Comparison of ENCODE assay signal across 19 mouse cellular contexts in genomic region chr17:35187345-35187744, GRCm38 (mm10). TPM values are rescaled to one million over a fixed set of nuclear protein-coding genes. Genes with fewer than 3 reads are reported as not detected.
DNase-seq lines count a peak whose midpoint lies in the region; ATAC-seq and TF ChIP-seq lines count a peak whose summit lies in the region.
"Had no signal": no experiment of that assay in that cellular context is flagged by ENCODE, and none has a peak within 500 bp of the region (broad histone marks: within the 10 kb centered on the region; RNA-seq: fewer than 3 reads in every experiment).

No protein-coding gene starts in this region.

- no peaks in the 10 kb centered on the region for H3K9me3 ChIP-seq in limb, embryonic 12.5 days
- no peaks in the 10 kb centered on the region for H3K9me3 ChIP-seq in limb, embryonic 10.5 days (replicated peaks)
- H3K9me3 ChIP-seq in ES-E14 (ENCODE audit: control insufficient read depth, insufficient read depth, low read depth, low read length) = no peaks in the 10 kb centered on the region
- H3K9me3 ChIP-seq: forebrain, embryonic 15.5 days; heart, embryonic 10.5 days; lung, embryonic 15.5 days had no signal

- H3K27ac ChIP-seq in limb, embryonic 12.5 days = peak overlapping the region; percentile 56; the same call in 1 of the 2 replicates
- H3K27ac ChIP-seq in limb, embryonic 10.5 days = no peak overlapping the region
- H3K27ac ChIP-seq in ES-E14 (ENCODE audit: insufficient read depth, low read depth, low read length, poor library complexity, severe bottlenecking) (peak overlapping the region; percentile 91; the same call in 1 of the 2 replicates), macrophage (peak overlapping the region; percentile 96)

- no peak overlapping the region for H3K9ac ChIP-seq in limb, embryonic 12.5 days (replicated peaks)
- no peak overlapping the region for H3K9ac ChIP-seq in ES-E14 (ENCODE audit: insufficient read depth, low read depth, low read length, poor library complexity, severe bottlenecking)
- H3K9ac ChIP-seq: lung, embryonic 15.5 days had no signal

- no peaks in the 10 kb centered on the region for H3K36me3 ChIP-seq in limb, embryonic 12.5 days
- no peaks in the 10 kb centered on the region for H3K36me3 ChIP-seq in limb, embryonic 10.5 days
- H3K36me3 ChIP-seq in ES-E14 (ENCODE audit: control insufficient read depth, insufficient read depth, low read length, poor library complexity, severe bottlenecking) (no peaks in the 10 kb centered on the region), macrophage (ENCODE audit: inconsistent target) (peaks cover 12% of the 10 kb centered on the region; the same call in 1 of the 2 replicates)
- H3K36me3 ChIP-seq: forebrain, embryonic 15.5 days; heart, embryonic 10.5 days; lung, embryonic 15.5 days had no signal

- H3K79me2 ChIP-seq in macrophage (ENCODE audit: inconsistent target) = peaks cover 30% of the 10 kb centered on the region

- in situ Hi-C loops in ES-E14 (cut with MboI; ENCODE audit: low sequenced_read_pairs in 2 of 2, unreplicated experiment in 2 of 2) = no loop called here

- H3K4me3 ChIP-seq in limb, embryonic 12.5 days (replicated peaks) = no peak overlapping the region
- H3K4me3 ChIP-seq in limb, embryonic 10.5 days = no peak overlapping the region
- H3K4me3 ChIP-seq in ES-E14 (ENCODE audit: insufficient read depth in 1 of 2, low read depth in 1 of 2, low read length in 2 of 2, poor library complexity in 1 of 2, severe bottlenecking in 1 of 2) (no peak overlapping the region), macrophage (ENCODE audit: inconsistent target) (peak overlapping the region; percentile 61)

- no peak for ATAC-seq in limb, embryonic 12.5 days (ENCODE audit: insufficient number of reproducible peaks, insufficient read depth, low FRiP score, low TSS enrichment, low read depth)

- H3K4me1 ChIP-seq in limb, embryonic 12.5 days (replicated peaks) = 0 out of 2 replicates have a peak, but pooled peaks cover 8% of the 10 kb centered on the region
- peaks cover 14% of the 10 kb centered on the region for H3K4me1 ChIP-seq in limb, embryonic 10.5 days
- peaks cover 7 to 33% of the 10 kb centered on the region in 2 experiments for H3K4me1 ChIP-seq in ES-E14 (ENCODE audit: control insufficient read depth in 2 of 2, insufficient read depth in 2 of 2, low read length in 2 of 2, poor library complexity in 1 of 2)

- whole genome bisulfite sequencing in limb, embryonic 12.5 days = 66% methylated on average over 4 of the region's 4 CpGs
- 79% methylated on average over 4 of the region's 4 CpGs for WGBS in limb, embryonic 10.5 days
- WGBS in macrophage (ENCODE audit: missing documents) = 41% methylated on average over 4 of the region's 4 CpGs

- no peak for DNase-seq in limb, embryonic 10.5 days (ENCODE audit: low spot score)
- no peak for DNase-seq in ES-E14 (ENCODE audit: low read depth, low spot score)
- DNase-seq in induced T-regulatory cell, adult 2 months (ENCODE audit: low read depth) = peak; percentile 58
- no peak for DNase-seq in adrenal gland, adult 18-20 months (ENCODE audit: low spot score in 2 of 2)
- DNase-seq in left cerebral cortex, adult 8-10 months (ENCODE audit: low spot score in 2 of 2) = no peak
- DNase-seq: cerebellum, adult 8-10 months; gastrocnemius, postnatal 10 days; kidney, adult 11 months; kidney, postnatal 14 days had no signal

- H3K27me3 ChIP-seq in limb, embryonic 12.5 days = no peaks in the 10 kb centered on the region
- H3K27me3 ChIP-seq in limb, embryonic 10.5 days (ENCODE audit: low read depth, poor library complexity, severe bottlenecking) = no peaks in the 10 kb centered on the region
- H3K27me3 ChIP-seq: forebrain, embryonic 15.5 days; lung, embryonic 15.5 days had no signal

- H3K4me2 ChIP-seq in limb, embryonic 12.5 days = no peak overlapping the region

TF ChIP-seq in ES-E14, 5 proteins besides CTCF, POLR2A, EP300 and RAD21:
- TF ChIP-seq CHD2 (IDR thresholded peaks at IDR 0.05; ENCODE audit: low read depth, low read length) = no peak
- TF ChIP-seq HCFC1 (IDR thresholded peaks at IDR 0.05; ENCODE audit: borderline replicate concordance, insufficient read depth, low read length) = no peak
- TF ChIP-seq ZNF384 (IDR thresholded peaks at IDR 0.05; ENCODE audit: low read depth, low read length) = no peak
- TF ChIP-seq ZC3H11A (IDR thresholded peaks at IDR 0.05; ENCODE audit: borderline replicate concordance, low read depth, low read length) = no peak
- no peak for TF ChIP-seq MAFK (IDR thresholded peaks at IDR 0.05; ENCODE audit: insufficient read depth, low read depth, low read length)

RNA-seq across cellular contexts. Expression of gene Lst1, which starts 0.9 kb away (rescaled TPM):
- polyA plus RNA-seq in limb, embryonic 12.5 days (2016; fragmentation: Nextera tagmentation; extraction: Ambion mirVana) = 5.6 and 6.0 TPM in 2 replicates
- 1.6 and 2.0 TPM in 2 replicates for polyA plus RNA-seq in limb, embryonic 10.5 days (2016; fragmentation: Nextera tagmentation; extraction: Ambion mirVana)
- 2.6 and 2.7 TPM in 2 replicates for total RNA-seq in ES-E14 (2012; rRNA removed)
- total RNA-seq in macrophage (2018; cell fraction: chromatin; rRNA removed) = 100 to 1,000 TPM in 3 of 26 experiments, 10 to 100 TPM in 17, 1 to 10 TPM in 6; 7.2 to 129 (median 31.9) TPM
- total RNA-seq in macrophage (2018; cell fraction: cytosol; rRNA removed) = 1,000 to 10,000 TPM in 13 of 26 experiments, 100 to 1,000 TPM in 13; 409 to 1,694 (median 933) TPM
- 100 to 1,000 TPM in 15 of 26 experiments, 10 to 100 TPM in 11; 34.2 to 556 (median 207) TPM for total RNA-seq in macrophage (2018; cell fraction: nucleus; rRNA removed)
- polyA plus RNA-seq in macrophage (2018) = 322 to 615 TPM (median 449 TPM) in 3 replicates
- total RNA-seq in adrenal gland, adult 18-20 months (2021) = 1 to 10 TPM; 3.5 to 4.1 TPM
- 10 to 100 TPM in 1 of 4 experiments, 1 to 10 TPM in 3; 6.5 to 10.1 (median 7.9) TPM for total RNA-seq in left cerebral cortex, adult 8-10 months (2022)
- total RNA-seq: megakaryocyte-erythroid progenitor cell, adult 5-6 weeks had no signal

RNA-seq across cellular contexts. Expression of gene Ltb, which starts 6.9 kb away (rescaled TPM):
- polyA plus RNA-seq in limb, embryonic 12.5 days (2016; fragmentation: Nextera tagmentation; extraction: Ambion mirVana) = 0.49 and 0.64 TPM in 2 replicates
- polyA plus RNA-seq in limb, embryonic 10.5 days (2016; fragmentation: Nextera tagmentation; extraction: Ambion mirVana) = 0.38 and 0.45 TPM in 2 replicates
- 10.1 and 19.6 TPM in 2 replicates for total RNA-seq in ES-E14 (2012; rRNA removed)
- 1 to 10 TPM in 14 of 26 experiments, under 1 TPM in 6, not detected in 6; 0.62 to 2.6 (median 1.3) TPM for total RNA-seq in macrophage (2018; cell fraction: chromatin; rRNA removed)
- 1 to 10 TPM in 10 of 26 experiments, under 1 TPM in 16; 0.23 to 2.1 (median 0.84) TPM for total RNA-seq in macrophage (2018; cell fraction: cytosol; rRNA removed)
- 1 to 10 TPM in 16 of 26 experiments, under 1 TPM in 8, not detected in 2; 0.70 to 3.0 (median 1.2) TPM for total RNA-seq in macrophage (2018; cell fraction: nucleus; rRNA removed)
- polyA plus RNA-seq in macrophage (2018) = 0.33 to 0.50 TPM (median 0.48 TPM) in 3 replicates
- 1 to 10 TPM; 2.0 to 6.5 TPM for total RNA-seq in adrenal gland, adult 18-20 months (2021)
- total RNA-seq in left cerebral cortex, adult 8-10 months (2022) = 1 to 10 TPM in 3 of 4 experiments, not detected in 1; 1.0 to 1.6 (median 1.2) TPM

RNA-seq across cellular contexts. Expression of gene Aif1, which starts 11.5 kb away (rescaled TPM):
- polyA plus RNA-seq in limb, embryonic 12.5 days (2016; fragmentation: Nextera tagmentation; extraction: Ambion mirVana) = 4.7 and 4.9 TPM in 2 replicates
- 1.5 and 1.8 TPM in 2 replicates for polyA plus RNA-seq in limb, embryonic 10.5 days (2016; fragmentation: Nextera tagmentation; extraction: Ambion mirVana)
- total RNA-seq in ES-E14 (2012; rRNA removed) = not detected in 2 replicates
- total RNA-seq in macrophage (2018; cell fraction: chromatin; rRNA removed) = 100 to 1,000 TPM in 11 of 26 experiments, 10 to 100 TPM in 15; 11.5 to 316 (median 77.8) TPM
- total RNA-seq in macrophage (2018; cell fraction: cytosol; rRNA removed) = 1,000 to 10,000 TPM in 13 of 26 experiments, 100 to 1,000 TPM in 13; 164 to 1,883 (median 706) TPM
- total RNA-seq in macrophage (2018; cell fraction: nucleus; rRNA removed) = 100 to 1,000 TPM in 14 of 26 experiments, 10 to 100 TPM in 12; 31.3 to 783 (median 198) TPM
- polyA plus RNA-seq in macrophage (2018) = 231 to 253 TPM (median 243 TPM) in 3 replicates
- 10 to 100 TPM in 1 of 2 experiments, 1 to 10 TPM in 1; 6.1 to 11.2 TPM for total RNA-seq in adrenal gland, adult 18-20 months (2021)
- 10 to 100 TPM; 11.2 to 30.3 (median 17.4) TPM for total RNA-seq in left cerebral cortex, adult 8-10 months (2022)
- total RNA-seq: hematopoietic stem cell, adult 5-6 weeks had no signal

RNA-seq across cellular contexts. Expression of gene Tnf, which starts 14.5 kb away (rescaled TPM):
- polyA plus RNA-seq in limb, embryonic 12.5 days (2016; fragmentation: Nextera tagmentation; extraction: Ambion mirVana) = not detected in 2 replicates
- 0.14 TPM in 1 of 2 replicates, not detected in the other for polyA plus RNA-seq in limb, embryonic 10.5 days (2016; fragmentation: Nextera tagmentation; extraction: Ambion mirVana)
- 0.22 TPM in 1 of 2 replicates, not detected in the other for total RNA-seq in ES-E14 (2012; rRNA removed)
- total RNA-seq in macrophage (2018; cell fraction: chromatin; rRNA removed) = 1,000 to 10,000 TPM in 15 of 26 experiments, 100 to 1,000 TPM in 9, 10 to 100 TPM in 2; 27.3 to 2,224 (median 1,287) TPM
- total RNA-seq in macrophage (2018; cell fraction: cytosol; rRNA removed) = 1,000 to 10,000 TPM in 16 of 26 experiments, 100 to 1,000 TPM in 8, 10 to 100 TPM in 2; 22.6 to 7,596 (median 1,327) TPM
- 1,000 to 10,000 TPM in 20 of 26 experiments, 100 to 1,000 TPM in 5, 10 to 100 TPM in 1; 37.9 to 6,771 (median 3,087) TPM for total RNA-seq in macrophage (2018; cell fraction: nucleus; rRNA removed)
- polyA plus RNA-seq in macrophage (2018) = 20.0 to 57.4 TPM (median 38.0 TPM) in 3 replicates
- total RNA-seq in adrenal gland, adult 18-20 months (2021) = under 1 TPM; 0.36 to 0.83 TPM
- total RNA-seq in left cerebral cortex, adult 8-10 months (2022) = under 1 TPM in 1 of 4 experiments, not detected in 3; 0.39 TPM
- total RNA-seq: left cerebral cortex, postnatal 14 days had no signal
- polyA plus RNA-seq: forebrain, embryonic 15.5 days; lung, embryonic 15.5 days; neural tube, embryonic 14.5 days had no signal

RNA-seq across cellular contexts. Expression of gene Lta, which starts 17.8 kb away (rescaled TPM):
- polyA plus RNA-seq in limb, embryonic 12.5 days (2016; fragmentation: Nextera tagmentation; extraction: Ambion mirVana) = not detected in 2 replicates
- not detected in 2 replicates for polyA plus RNA-seq in limb, embryonic 10.5 days (2016; fragmentation: Nextera tagmentation; extraction: Ambion mirVana)
- total RNA-seq in ES-E14 (2012; rRNA removed) = 0.13 TPM in 1 of 2 replicates, not detected in the other
- 1 to 10 TPM in 3 of 26 experiments, under 1 TPM in 4, not detected in 19; 0.69 to 1.6 (median 0.75) TPM for total RNA-seq in macrophage (2018; cell fraction: chromatin; rRNA removed)
- total RNA-seq in macrophage (2018; cell fraction: cytosol; rRNA removed) = under 1 TPM in 14 of 26 experiments, not detected in 12; 0.10 to 0.65 (median 0.20) TPM
- total RNA-seq in macrophage (2018; cell fraction: nucleus; rRNA removed) = 1 to 10 TPM in 7 of 26 experiments, under 1 TPM in 12, not detected in 7; 0.39 to 2.6 (median 0.79) TPM
- not detected in 3 replicates for polyA plus RNA-seq in macrophage (2018)
- total RNA-seq in adrenal gland, adult 18-20 months (2021) = not detected
- total RNA-seq in left cerebral cortex, adult 8-10 months (2022) = 1 to 10 TPM in 1 of 4 experiments, under 1 TPM in 3; 0.28 to 1.2 (median 0.58) TPM
- total RNA-seq: hematopoietic stem cell, adult 5-6 weeks; megakaryocyte-erythroid progenitor cell, adult 5-6 weeks; monocyte, adult 5-6 weeks had no signal
- polyA plus RNA-seq: heart, embryonic 10.5 days had no signal
